Mouse (Mus musculus) erythroblast, embryonic 14.5 days (primary cell): Measurements from ENCODE around the gene Aox1.

Source experiments
- GATA1 ChIP-seq: IDR thresholded peaks from 2 replicates; pipeline ENCODE4 v1.6.1; 2012; ENCODE audit warnings: low read length, inconsistent platforms, mixed read lengths
- TAL1 ChIP-seq: IDR thresholded peaks from 3 replicates; pipeline ENCODE4 v1.6.1; 2012; ENCODE audit warnings: low read length, inconsistent platforms, mixed read lengths

GRCm38 (mm10) chr1:58071509-58071908 lies 41.8 kb downstream of the Aox1 start:
- TF ChIP-seq GATA1 (no peak), TAL1 (no peak)
